In genomic region chr2:105525111-105525610, GRCm38 (mm10) we compare ENCODE assay signal across 25 mouse cellular contexts.
DNase-seq lines count a peak whose midpoint lies in the region; ATAC-seq and TF ChIP-seq lines count a peak whose summit lies in the region.
"Had no signal": no experiment of that assay in that cellular context is flagged by ENCODE, and none has a peak within 500 bp of the region (broad histone marks: within the 10 kb centered on the region; RNA-seq: fewer than 3 reads in every experiment).

No protein-coding gene starts in this region.

- no peaks in the 10 kb centered on the region for H3K4me1 ChIP-seq in hindbrain, postnatal 0 days (ENCODE audit: insufficient read depth, low read length)
- peaks cover 5% of the 10 kb centered on the region for H3K4me1 ChIP-seq in hindbrain, embryonic 12.5 days
- H3K4me1 ChIP-seq: embryonic facial prominence, embryonic 13.5 days; heart, embryonic 15.5 days; hindbrain, embryonic 13.5 days had no signal

- no peaks in the 10 kb centered on the region for H3K9me3 ChIP-seq in hindbrain, postnatal 0 days (ENCODE audit: low read length)
- no peaks in the 10 kb centered on the region for H3K9me3 ChIP-seq in hindbrain, embryonic 12.5 days (replicated peaks)
- H3K9me3 ChIP-seq: embryonic facial prominence, embryonic 13.5 days; forebrain, embryonic 12.5 days; forebrain, embryonic 15.5 days; heart, embryonic 12.5 days; heart, embryonic 15.5 days; hindbrain, embryonic 13.5 days had no signal

- intact Hi-C loops in left cerebral cortex, postnatal 4 days (cut with DNase I) = no loop called here

- peak overlapping the region; percentile 46; the same call in 1 of the 2 replicates for H3K27ac ChIP-seq in hindbrain, postnatal 0 days
- no peak overlapping the region for H3K27ac ChIP-seq in hindbrain, embryonic 12.5 days
- H3K27ac ChIP-seq: embryonic facial prominence, embryonic 13.5 days; forebrain, embryonic 12.5 days; forebrain, embryonic 15.5 days; heart, embryonic 15.5 days; hindbrain, embryonic 13.5 days had no signal

- peak; percentile 16 to 23 for DNase-seq in cerebellum, postnatal 25 days
- DNase-seq in cerebellum, postnatal 4 days (ENCODE audit: low spot score in 2 of 2) = no peak
- DNase-seq in hindbrain, postnatal 0 days (ENCODE audit: low spot score) = peak; percentile 12
- peak; percentile 46 for DNase-seq in left cerebral cortex, postnatal 4 days
- no peak for DNase-seq in left cerebral cortex, adult 8-10 months (ENCODE audit: low spot score in 2 of 2)
- DNase-seq in retina, postnatal 1 day = peak; percentile 33
- DNase-seq in layer of hippocampus, adult 9-10 months (ENCODE audit: low spot score) = no peak
- DNase-seq: adrenal gland, adult 2 months; adrenal gland, postnatal 14 days; cerebellum, adult 18-20 months; cerebellum, adult 9-10 months; gastrocnemius, postnatal 25 days; heart, adult 18-20 months; heart, postnatal 10 days; heart, postnatal 36 days had no signal

- no peak overlapping the region for H3K9ac ChIP-seq in hindbrain, postnatal 0 days (replicated peaks; ENCODE audit: low read length)
- H3K9ac ChIP-seq in hindbrain, embryonic 12.5 days = no peak overlapping the region
- H3K9ac ChIP-seq: embryonic facial prominence, embryonic 13.5 days; forebrain, embryonic 12.5 days; forebrain, embryonic 15.5 days; heart, embryonic 12.5 days; heart, embryonic 15.5 days; hindbrain, embryonic 13.5 days had no signal

- no peaks in the 10 kb centered on the region for H3K36me3 ChIP-seq in hindbrain, postnatal 0 days (ENCODE audit: insufficient read depth, low read length)
- no peaks in the 10 kb centered on the region for H3K36me3 ChIP-seq in hindbrain, embryonic 12.5 days
- H3K36me3 ChIP-seq: embryonic facial prominence, embryonic 13.5 days; forebrain, embryonic 12.5 days; forebrain, embryonic 15.5 days; heart, embryonic 12.5 days; heart, embryonic 15.5 days; hindbrain, embryonic 13.5 days had no signal

- no peak for TF ChIP-seq CTCF in hindbrain, postnatal 0 days (IDR thresholded peaks at IDR 0.05; ENCODE audit: low read depth)

- peak overlapping the region; percentile 30; the same call in 1 of the 2 replicates for H3K4me2 ChIP-seq in hindbrain, postnatal 0 days (ENCODE audit: low read depth, low read length)
- no peak overlapping the region for H3K4me2 ChIP-seq in hindbrain, embryonic 12.5 days (replicated peaks)
- H3K4me2 ChIP-seq: embryonic facial prominence, embryonic 13.5 days; forebrain, embryonic 12.5 days; forebrain, embryonic 15.5 days; heart, embryonic 12.5 days; heart, embryonic 15.5 days; hindbrain, embryonic 13.5 days had no signal

- WGBS in hindbrain, postnatal 0 days = 66% methylated on average over 7 of the region's 7 CpGs
- 74% methylated on average over 7 of the region's 7 CpGs for WGBS in hindbrain, embryonic 12.5 days

- peaks cover 4% of the 10 kb centered on the region; the same call in 1 of the 2 replicates for H3K27me3 ChIP-seq in hindbrain, postnatal 0 days (ENCODE audit: insufficient read depth, low read length)
- H3K27me3 ChIP-seq in hindbrain, embryonic 12.5 days = peaks cover 41% of the 10 kb centered on the region
- H3K27me3 ChIP-seq: heart, embryonic 15.5 days had no signal

- ATAC-seq in hindbrain, postnatal 0 days = peak; percentile 24; the same call in 1 of the 2 replicates
- ATAC-seq in hindbrain, embryonic 12.5 days (ENCODE audit: low FRiP score) = no peak
- ATAC-seq: CD4-positive, CD25-positive, alpha-beta regulatory T cell, adult 4 months; forebrain, embryonic 15.5 days; intestine, embryonic 16.5 days had no signal

- no peak overlapping the region for H3K4me3 ChIP-seq in hindbrain, postnatal 0 days (ENCODE audit: low read length)
- no peak overlapping the region for H3K4me3 ChIP-seq in hindbrain, embryonic 12.5 days
- H3K4me3 ChIP-seq: embryonic facial prominence, embryonic 13.5 days; erythroblast, embryonic 14.5 days; forebrain, embryonic 12.5 days; forebrain, embryonic 15.5 days; heart, embryonic 12.5 days; heart, embryonic 15.5 days; hindbrain, embryonic 13.5 days had no signal

Comparison
In these comparisons a context has a peak if more than half of its experiments do, and no peak if none do; other contexts are left out.
1. DNase-seq: peak in cerebellum, postnatal 25 days (2 of 2), hindbrain, postnatal 0 days (single experiment), left cerebral cortex, postnatal 4 days (single experiment) and retina, postnatal 1 day (single experiment); none in cerebellum, postnatal 4 days (0 of 2), left cerebral cortex, adult 8-10 months (0 of 2) and layer of hippocampus, adult 9-10 months (single experiment).